Mouse (Mus musculus) small intestine, adult 10 weeks (tissue): ENCODE measurements around the gene Tfpt. TPM values are rescaled to one million over a fixed set of nuclear protein-coding genes. Genes with fewer than 3 reads are reported as not detected.

ENCODE experiments used
- polyA plus RNA-seq: library from polyadenylated mRNA; stranded (reverse); fragments of 350-450 nt; fragmentation: Illumina TruSeq; extraction: RNeasy Lipid Tissue Mini Kit (QIAGEN cat#74804); gene quantifications from one replicate; pipeline ENCODE4 v1.2.3, GENCODE M21; 2014; ENCODE audit warnings: low replicate concordance

The Tfpt gene
- polyA plus RNA-seq = not detected

DNA sequence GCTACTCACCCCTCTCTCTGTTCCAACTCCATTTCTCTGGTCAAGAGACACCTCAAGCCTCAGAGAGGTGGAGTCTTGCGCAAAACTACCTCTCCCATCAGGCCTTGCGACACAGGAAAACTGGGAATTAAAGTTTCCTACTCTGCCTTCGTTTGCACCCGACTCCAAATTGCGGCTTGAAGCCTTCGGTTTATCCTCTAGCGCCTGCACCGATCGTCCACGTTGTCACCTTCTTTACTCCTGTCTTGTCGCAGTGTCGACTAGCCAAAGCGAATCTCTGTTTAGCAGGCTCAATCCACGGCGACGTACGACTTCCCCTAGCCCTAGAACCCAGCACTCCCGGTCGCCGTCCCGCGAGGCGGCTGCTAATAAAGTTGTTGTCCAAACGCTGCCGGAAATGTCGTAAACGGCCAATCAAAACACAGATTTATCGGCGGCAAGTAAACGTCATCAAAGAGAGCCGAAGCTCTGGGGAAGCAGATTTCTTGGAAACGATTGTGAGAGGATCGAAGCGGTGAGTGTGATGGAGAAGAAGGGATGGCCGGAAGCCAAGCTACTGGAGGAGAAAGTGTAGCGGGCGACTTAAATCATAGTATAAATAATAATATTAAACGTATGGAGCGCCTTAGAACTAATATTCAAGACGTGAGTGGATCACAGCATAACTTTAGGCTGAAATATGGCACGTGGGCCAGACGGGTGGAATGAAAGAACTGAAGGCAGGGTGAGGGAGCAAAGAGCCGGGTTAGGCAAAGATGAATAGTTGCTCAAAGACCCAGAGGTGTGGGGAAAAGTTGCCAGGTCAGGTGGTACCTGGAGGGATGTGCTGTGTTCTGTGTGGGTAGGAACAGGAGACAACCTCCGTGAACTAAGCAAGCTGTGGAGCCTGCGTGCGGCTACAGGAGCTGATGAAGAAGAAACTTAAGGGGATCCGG is at the start of gene Tfpt, which contains the start of gene Prpf31:
Gene Tfpt (minus strand): TSS at position 387 of the 935 bp plus-strand sequence.
Gene Prpf31 (plus strand): TSS at position 443 of the 935 bp plus-strand sequence.

DNA sequence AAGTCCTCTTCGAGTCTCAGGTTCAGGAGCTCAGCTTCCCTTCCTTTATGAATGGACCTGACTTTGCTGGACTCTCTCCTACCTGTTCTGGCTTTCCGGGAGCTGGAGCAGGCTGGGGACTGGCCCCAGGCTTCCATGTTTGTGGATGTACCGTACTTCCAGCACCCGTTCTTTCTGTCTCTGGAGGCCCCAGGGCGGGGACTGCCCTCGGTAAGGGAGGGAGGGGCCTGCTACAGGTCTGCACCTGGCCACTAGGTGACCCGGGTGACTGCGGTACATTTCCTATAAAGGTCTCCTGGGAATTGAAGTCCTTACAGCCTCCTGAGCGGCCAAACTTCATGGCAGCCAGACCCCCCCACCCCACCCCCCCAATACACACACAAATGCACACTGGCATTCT is 47.6 kb upstream of the Tfpt start, which contains the start of gene Tmc4:
Gene Tmc4 (minus strand): TSS at position 212 of the 400 bp plus-strand sequence.

DNA sequence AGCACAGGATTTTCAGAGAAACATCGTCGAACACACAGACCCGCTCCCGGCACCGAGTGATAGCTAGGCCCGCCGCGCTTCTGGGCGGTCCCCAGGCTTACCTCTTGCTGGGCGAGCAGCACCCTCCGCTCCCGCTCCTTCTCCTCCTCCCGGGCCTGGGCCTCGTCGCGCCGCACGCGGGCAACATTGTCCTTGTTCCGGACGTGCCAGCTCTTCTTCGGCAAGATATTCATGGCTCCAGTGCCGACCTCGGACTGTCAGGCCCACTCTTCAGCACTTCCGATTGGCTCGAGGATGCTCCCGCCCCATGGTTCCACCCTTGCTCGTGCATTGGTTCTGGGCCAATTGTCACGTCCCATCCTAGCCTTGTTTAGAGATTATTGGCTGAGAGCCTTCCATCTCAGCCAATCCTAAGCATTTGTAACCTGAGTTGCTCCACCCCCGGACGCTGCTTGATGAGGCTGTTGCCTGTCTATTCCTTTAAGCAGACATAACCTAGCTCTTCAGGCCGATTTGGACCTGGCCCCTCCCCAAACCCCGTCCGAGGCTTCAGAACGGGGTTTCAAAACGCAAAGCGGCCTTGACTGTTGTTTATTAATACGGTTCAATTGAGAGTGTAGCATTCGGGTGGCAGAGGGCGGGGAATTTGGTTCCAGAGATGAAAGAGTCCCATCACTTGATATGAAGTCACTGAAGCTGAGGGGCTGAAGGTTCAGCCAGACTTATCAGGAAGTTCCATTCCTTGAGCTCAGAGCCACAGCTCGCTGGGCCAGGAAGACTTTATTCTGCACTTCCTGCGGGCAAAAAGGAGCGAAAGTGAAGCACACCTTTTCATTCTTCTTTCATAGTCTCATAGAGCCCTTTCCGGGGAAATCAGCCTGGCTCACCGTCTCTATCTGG is 35.7 kb upstream of the Tfpt start, which contains the start of gene Leng1:
Gene Leng1 (minus strand): TSS at position 626 of the 900 bp plus-strand sequence.

GRCm38 (mm10) chr7:3644672-3645487 is 15.2 kb upstream of the Tfpt start, which contains the start of gene Cnot3:
Gene Cnot3, plus strand, starts transcription at chr7:3645268.

GRCm38 (mm10) chr7:3617242-3617995 is 12.3 kb downstream of the Tfpt start, which contains the start of gene Ndufa3:
Gene Ndufa3, plus strand, starts transcription at chr7:3617373.

DNA sequence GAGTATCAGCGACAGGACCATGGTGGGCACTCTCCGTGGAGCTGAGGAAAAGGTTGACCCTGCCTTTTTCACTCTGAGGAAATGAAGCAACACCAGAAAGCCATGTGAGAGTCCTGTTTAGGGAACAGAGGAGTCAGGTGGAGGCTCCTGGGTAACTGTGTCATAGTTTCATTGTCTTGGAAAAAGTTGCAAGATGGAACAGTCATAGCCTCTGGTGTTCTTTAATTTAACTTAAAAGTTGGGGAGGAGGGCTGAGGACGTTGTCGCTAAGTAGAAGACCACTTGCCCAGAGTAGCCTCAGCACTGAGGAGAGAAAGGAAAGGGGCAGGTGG is 13.7 kb downstream of the Tfpt start, which contains the start of gene Oscar:
Gene Oscar (minus strand): TSS at position 101 of the 332 bp plus-strand sequence.

Other genes starting within 250 kb of the Tfpt start
- gene Cacng8, start 239.2 kb downstream of the Tfpt start, polyA plus RNA-seq = not detected
- not detected for gene Cacng6, start 205.7 kb downstream of the Tfpt start, polyA plus RNA-seq
- gene Tarm1, start 127.3 kb downstream of the Tfpt start, polyA plus RNA-seq = not detected
- gene Oscar, start 13.8 kb downstream of the Tfpt start, polyA plus RNA-seq = not detected
- 9.0 TPM for gene Ndufa3, start 12.6 kb downstream of the Tfpt start, polyA plus RNA-seq
- 9.5 TPM for gene Prpf31, start 56 bp upstream of the Tfpt start, polyA plus RNA-seq
- 6.9 TPM for gene Cnot3, start 15.3 kb upstream of the Tfpt start, polyA plus RNA-seq
- 5.8 TPM for gene Leng1, start 35.9 kb upstream of the Tfpt start, polyA plus RNA-seq
- 95.7 TPM for gene Tmc4, start 47.6 kb upstream of the Tfpt start, polyA plus RNA-seq
- 5.3 TPM for gene Tsen34, start 62.9 kb upstream of the Tfpt start, polyA plus RNA-seq
- gene Mboat7, start 63.6 kb upstream of the Tfpt start, polyA plus RNA-seq = 42.7 TPM
- gene Rps9, start 74.1 kb upstream of the Tfpt start, polyA plus RNA-seq = 14.3 TPM
- 4.3 TPM for gene Pirb, start 90.5 kb upstream of the Tfpt start, polyA plus RNA-seq
- not detected for gene Gm15448, start 195.8 kb upstream of the Tfpt start, polyA plus RNA-seq
- 2.0 TPM for gene Pira2, start 215.1 kb upstream of the Tfpt start, polyA plus RNA-seq